Mouse (Mus musculus) kidney, adult 2 months (tissue): Measurements from ENCODE around the gene Slc9a3. TPM values are rescaled to one million over a fixed set of nuclear protein-coding genes. Genes with fewer than 3 reads are reported as not detected.

Experiments used
- DNase-seq: peaks from one replicate; pipeline ENCODE4 v3.0.0; 2021
- H3K27ac ChIP-seq: fragments of 200-500 bp; 2 replicates; pipeline ENCODE4 v1.5.1; 2012; ENCODE audit warnings: low read depth, low read length, control low read depth, inconsistent platforms; ENCODE audit not compliant: insufficient read depth
- H3K27me3 ChIP-seq: fragments of 200-500 bp; replicated peaks from 2 replicates; pipeline ENCODE4 v1.6.1; 2012; ENCODE audit warnings: mild to moderate bottlenecking, moderate library complexity, low read length, inconsistent platforms; ENCODE audit not compliant: control insufficient read depth, insufficient read depth
- H3K36me3 ChIP-seq: fragments of 200-500 bp; 2 replicates; pipeline ENCODE4 v1.6.1; 2012; ENCODE audit warnings: mild to moderate bottlenecking, moderate library complexity, low read length, inconsistent platforms; ENCODE audit not compliant: control insufficient read depth, insufficient read depth
- H3K4me1 ChIP-seq: fragments of 200-500 bp; 2 replicates; pipeline ENCODE4 v1.6.1; 2011; ENCODE audit warnings: low read length; ENCODE audit not compliant: control insufficient read depth, insufficient read depth
- H3K4me3 ChIP-seq: fragments of 200-500 bp; 2 replicates; pipeline ENCODE4 v1.5.1; 2011; ENCODE audit warnings: mild to moderate bottlenecking, low read depth, low read length, control low read depth; ENCODE audit not compliant: insufficient read depth
- CTCF ChIP-seq: fragments of 200-500 bp; conservative IDR thresholded peaks from 2 replicates; pipeline ENCODE4 v1.5.1; 2011; ENCODE audit warnings: low read depth, mild to moderate bottlenecking, control low read depth, low read length, moderate library complexity, mixed read lengths; ENCODE audit not compliant: insufficient read depth, insufficient read length
- POLR2A ChIP-seq: fragments of 200-500 bp; IDR thresholded peaks from one replicate; pipeline ENCODE4 v1.6.1; 2011; ENCODE audit warnings: low read depth, low read length, control low read depth
- WGBS: fragments of 180-500 bp; shearing (Covaris S2); methylation state at CpG from one replicate; pipeline ENCODE4 v1.1.7; 2018; 5-methylcytosine and 5-hydroxymethylcytosine counted together
- polyA plus RNA-seq: library from polyadenylated mRNA; depleted of rRNA; stranded (reverse); fragments of >200 nt; gene quantifications from 2 replicates; pipeline ENCODE4 v1.2.3, GENCODE M21; 2012

Gene Slc9a3
- polyA plus RNA-seq, 1 experiment, result 76.3 TPM

GRCm38 (mm10) chr13:74121795-74122330 is 606 bp downstream of the Slc9a3 start:
- TF ChIP-seq CTCF, result no peak
- no peak for TF ChIP-seq POLR2A
- peaks cover 10% of the 10 kb centered on the region; the same call in 1 of the 2 replicates for H3K4me1 ChIP-seq
- peak overlapping the region; percentile 97 for H3K27ac ChIP-seq
- 25% methylated on average over 14 of the region's 14 CpGs for WGBS
- no peaks in the 10 kb centered on the region for H3K27me3 ChIP-seq
- DNase-seq, result no peak
- no peaks in the 10 kb centered on the region; the same call in 1 of the 2 replicates for H3K36me3 ChIP-seq
- peak overlapping the region; percentile 82 for H3K4me3 ChIP-seq

- WGBS, result 37% methylated on average over 3 of the region's 3 CpGs
- H3K27ac ChIP-seq, result peak overlapping the region; percentile 97
- no peaks in the 10 kb centered on the region; the same call in 1 of the 2 replicates for H3K36me3 ChIP-seq
- peak; percentile 50 for DNase-seq
- peak overlapping the region; percentile 82 for H3K4me3 ChIP-seq
- H3K27me3 ChIP-seq, result no peaks in the 10 kb centered on the region
- TF ChIP-seq POLR2A (no peak), CTCF (no peak)
- peaks cover 14% of the 10 kb centered on the region; the same call in 1 of the 2 replicates for H3K4me1 ChIP-seq
Observed at GRCm38 (mm10) chr13:74122632-74123031, 1.4 kb downstream of the Slc9a3 start.

GRCm38 (mm10) chr13:74127571-74127970 is 6.3 kb downstream of the Slc9a3 start:
- H3K4me3 ChIP-seq, result no peak overlapping the region
- peaks cover 28% of the 10 kb centered on the region; the same call in 1 of the 2 replicates for H3K4me1 ChIP-seq
- peaks cover 1% of the 10 kb centered on the region; the same call in 1 of the 2 replicates for H3K36me3 ChIP-seq
- H3K27me3 ChIP-seq, result no peaks in the 10 kb centered on the region
- peak overlapping the region; percentile 59; the same call in 1 of the 2 replicates for H3K27ac ChIP-seq
- WGBS, result 38% methylated on average over 7 of the region's 7 CpGs
- DNase-seq, result peak; percentile 84
- no peak for TF ChIP-seq CTCF
- TF ChIP-seq POLR2A, result no peak

DNA sequence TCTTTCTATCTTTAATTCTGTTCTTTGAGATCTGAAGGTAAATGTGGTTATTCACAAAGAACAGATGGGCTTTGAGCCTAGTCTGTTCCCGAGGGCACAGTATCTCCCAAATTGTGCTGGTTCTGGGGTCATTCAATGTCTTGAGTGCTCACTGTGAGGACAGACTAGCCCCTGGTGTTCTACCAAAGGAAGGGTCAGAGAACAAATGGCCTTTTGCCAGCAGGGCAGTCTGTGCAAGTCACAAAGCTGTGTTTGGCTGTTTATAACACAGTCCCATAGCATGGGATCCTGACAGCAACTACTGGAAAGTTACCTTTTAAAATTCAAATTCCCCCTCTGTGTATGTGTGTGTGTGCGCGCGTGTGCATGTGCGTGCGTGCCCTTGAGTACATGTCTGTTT is 8.7 kb downstream of the Slc9a3 start:
- peaks cover 1% of the 10 kb centered on the region; the same call in 1 of the 2 replicates for H3K36me3 ChIP-seq
- 77% methylated on average over 6 of the region's 6 CpGs for WGBS
- H3K27me3 ChIP-seq, result no peaks in the 10 kb centered on the region
- no peak overlapping the region for H3K4me3 ChIP-seq
- peak overlapping the region; percentile 52 for H3K27ac ChIP-seq
- peaks cover 28% of the 10 kb centered on the region; the same call in 1 of the 2 replicates for H3K4me1 ChIP-seq
- DNase-seq, result peak; percentile 92
- TF ChIP-seq POLR2A (no peak), CTCF (no peak)

- peak; percentile 71 for DNase-seq
- no peak for TF ChIP-seq POLR2A
- TF ChIP-seq CTCF, result no peak
- Histone ChIP-seq H3K27me3 (no peaks in the 10 kb centered on the region), H3K36me3 (no peaks in the 10 kb centered on the region), H3K4me3 (no peak overlapping the region), H3K4me1 (peaks cover 34% of the 10 kb centered on the region), H3K27ac (peak overlapping the region; percentile 67)
- WGBS, result 52% methylated on average over 7 of the region's 7 CpGs
Observed at GRCm38 (mm10) chr13:74138906-74139647, 17.8 kb downstream of the Slc9a3 start.

DNA sequence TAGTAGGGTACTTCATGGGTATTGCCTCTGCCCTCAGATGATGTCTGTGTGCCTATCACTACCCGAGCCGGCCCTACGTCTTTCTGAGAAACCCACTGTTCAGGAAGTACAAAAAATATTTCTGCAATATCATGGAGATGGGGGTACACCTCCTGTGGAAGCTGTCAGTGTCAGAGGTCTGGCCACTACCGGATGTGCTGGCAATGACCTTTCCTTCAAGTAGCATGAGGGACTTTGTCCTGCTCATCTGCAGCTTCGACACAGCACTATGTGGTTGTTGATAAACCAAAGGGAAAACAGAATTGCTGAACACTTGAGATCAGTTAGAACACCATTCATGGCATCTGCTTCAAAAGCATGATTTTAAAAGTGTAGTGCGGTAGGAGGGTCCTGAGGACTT is 19.5 kb downstream of the Slc9a3 start:
- peak overlapping the region; percentile 61 for H3K27ac ChIP-seq
- DNase-seq, result peak; percentile 84

GRCm38 (mm10) chr13:74143282-74143681 is 22.0 kb downstream of the Slc9a3 start:
- H3K27me3 ChIP-seq, result no peaks in the 10 kb centered on the region
- TF ChIP-seq POLR2A, result no peak
- TF ChIP-seq CTCF, result no peak
- no peak overlapping the region for H3K4me3 ChIP-seq
- peaks cover 56% of the 10 kb centered on the region for H3K4me1 ChIP-seq
- DNase-seq, result peak; percentile 73
- peak overlapping the region; percentile 96 for H3K27ac ChIP-seq
- WGBS, result 44% methylated on average over 3 of the region's 3 CpGs
- H3K36me3 ChIP-seq, result no peaks in the 10 kb centered on the region; the same call in 1 of the 2 replicates

More for the DNA sequence above, 19.5 kb downstream of the Slc9a3 start:
- no peaks in the 10 kb centered on the region for H3K27me3 ChIP-seq
- no peak for TF ChIP-seq POLR2A
- TF ChIP-seq CTCF, result no peak
- H3K4me3 ChIP-seq, result no peak overlapping the region
- no peaks in the 10 kb centered on the region for H3K36me3 ChIP-seq
- H3K4me1 ChIP-seq, result peaks cover 48% of the 10 kb centered on the region
- 62% methylated on average over 6 of the region's 6 CpGs for WGBS
